8 mouse cellular contexts compared by ENCODE assay signal in the genomic region with DNA sequence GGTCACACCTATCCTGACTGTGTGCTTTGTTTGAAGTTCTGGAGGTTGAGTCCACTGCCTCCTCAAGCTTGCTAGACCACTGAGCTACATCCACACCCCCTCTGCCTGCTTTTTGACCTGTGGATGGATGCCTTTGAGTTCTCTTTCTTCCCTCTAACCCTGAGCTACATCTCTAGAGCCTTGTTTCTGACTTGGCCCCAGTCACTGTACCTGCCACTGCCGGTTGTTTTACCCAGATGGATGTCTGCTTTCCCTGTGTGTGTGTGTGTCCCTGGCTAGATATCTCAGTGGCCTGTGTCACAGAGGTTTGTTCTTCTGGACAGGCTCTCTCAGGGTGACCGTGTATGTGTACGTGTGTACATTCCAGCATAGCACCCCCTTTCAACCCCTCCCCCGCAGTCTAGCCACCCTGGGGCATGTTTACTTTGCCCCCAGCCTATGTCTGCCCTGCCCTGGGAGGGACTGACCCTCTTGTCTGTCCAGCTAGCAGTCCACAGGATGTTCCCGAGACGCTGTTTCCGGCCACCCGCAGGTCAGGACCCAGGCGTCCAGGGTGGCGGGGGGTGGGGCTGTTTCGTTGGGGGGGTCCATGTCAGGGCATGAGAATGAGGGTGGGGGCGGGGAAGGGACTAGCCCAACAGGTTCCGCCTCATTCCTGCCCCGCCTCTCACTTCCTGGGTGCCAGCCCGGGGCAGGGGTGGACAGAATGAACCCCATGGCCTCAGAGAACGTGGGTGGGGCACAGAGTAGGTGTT. TPM values are rescaled to one million over a fixed set of nuclear protein-coding genes. Genes with fewer than 3 reads are reported as not detected.
A peak's percentile ranks its signal among the peaks of the same experiment; 100 is the strongest.
DNase-seq lines count a peak whose midpoint lies in the region; ATAC-seq and TF ChIP-seq lines count a peak whose summit lies in the region.

No protein-coding gene starts in this region.

- H3K9me3 ChIP-seq in ES-Bruce4 (replicated peaks; ENCODE audit: control insufficient read depth, insufficient read depth, low read length, poor library complexity, severe bottlenecking) = no peaks in the 10 kb centered on the region
- no peaks in the 10 kb centered on the region for H3K9me3 ChIP-seq in heart, embryonic 10.5 days
- no peaks in the 10 kb centered on the region for H3K9me3 ChIP-seq in kidney, embryonic 16.5 days (ENCODE audit: low read length)

- WGBS in heart, embryonic 10.5 days = 9% methylated on average over 16 of the region's 16 CpGs
- WGBS in kidney, embryonic 16.5 days = 3% methylated on average over 16 of the region's 16 CpGs

- peak overlapping the region; percentile 100 for H3K4me2 ChIP-seq in kidney, embryonic 16.5 days (replicated peaks; ENCODE audit: low read depth, low read length)

- peak overlapping the region; percentile 79 for H3K27ac ChIP-seq in ES-Bruce4 (ENCODE audit: insufficient read depth, low read length)
- H3K27ac ChIP-seq in heart, embryonic 10.5 days = peak overlapping the region; percentile 91
- H3K27ac ChIP-seq in kidney, embryonic 16.5 days (ENCODE audit: low read length) = peak overlapping the region; percentile 87

- ATAC-seq in kidney, embryonic 16.5 days (ENCODE audit: low FRiP score, low TSS enrichment) = no peak
- ATAC-seq in megakaryocyte progenitor cell, adult 5-6 weeks (replicated peaks; ENCODE audit: poor library complexity) = no peak

- no peaks in the 10 kb centered on the region for H3K79me2 ChIP-seq in C2C12 (ENCODE audit: control insufficient read depth, insufficient read depth)

- DNase-seq in heart, embryonic 10.5 days (ENCODE audit: low spot score) = peak; percentile 76
- DNase-seq in lung, postnatal 14 days = peak; percentile 73
- DNase-seq in thymus, postnatal 4 days = peak; percentile 31
- no peak for DNase-seq in cerebellum, postnatal 14 days

- TF ChIP-seq EP300 in ES-Bruce4 (IDR thresholded peaks at IDR 0.05; ENCODE audit: insufficient read depth, low read depth, low read length) = peak; percentile 71; the same call in 1 of the 2 replicates

- H3K27me3 ChIP-seq in C2C12 (ENCODE audit: control insufficient read depth, insufficient read depth, insufficient read length) (no peaks in the 10 kb centered on the region), ES-Bruce4 (ENCODE audit: control insufficient read depth, insufficient read depth, low read length, poor library complexity, severe bottlenecking) (no peaks in the 10 kb centered on the region)
- peaks cover 48% of the 10 kb centered on the region for H3K27me3 ChIP-seq in heart, embryonic 10.5 days (ENCODE audit: insufficient read depth, poor library complexity, severe bottlenecking)
- H3K27me3 ChIP-seq in kidney, embryonic 16.5 days (ENCODE audit: insufficient read depth, low read length) = no peaks in the 10 kb centered on the region

- H3K79me3 ChIP-seq in C2C12 (ENCODE audit: low read depth) = no peaks in the 10 kb centered on the region

- peak overlapping the region; percentile 27 for H3ac ChIP-seq in C2C12 (ENCODE audit: control insufficient read depth, insufficient read length, low read depth)

- no peak for TF ChIP-seq CTCF in C2C12 (IDR thresholded peaks at IDR 0.05; ENCODE audit: control insufficient read depth, insufficient read depth, insufficient read length)
- TF ChIP-seq CTCF in ES-Bruce4 (IDR thresholded peaks at IDR 0.05; ENCODE audit: low read depth, low read length) = no peak

- H3K9ac ChIP-seq in ES-Bruce4 (ENCODE audit: low read depth, poor library complexity, severe bottlenecking) = peak overlapping the region; percentile 74
- peak overlapping the region; percentile 75; the same call in 1 of the 2 replicates for H3K9ac ChIP-seq in kidney, embryonic 16.5 days (replicated peaks; ENCODE audit: low read length)

- H3K36me3 ChIP-seq in C2C12 (ENCODE audit: control insufficient read depth, insufficient read depth) (no peaks in the 10 kb centered on the region), ES-Bruce4 (ENCODE audit: control insufficient read depth, insufficient read depth, low read length, poor library complexity, severe bottlenecking) (no peaks in the 10 kb centered on the region)
- no peaks in the 10 kb centered on the region for H3K36me3 ChIP-seq in heart, embryonic 10.5 days
- no peaks in the 10 kb centered on the region for H3K36me3 ChIP-seq in kidney, embryonic 16.5 days (ENCODE audit: insufficient read depth, low read length)

- TF ChIP-seq POLR2A in ES-Bruce4 (IDR thresholded peaks at IDR 0.05; ENCODE audit: insufficient read depth, low read length) = no peak

- peaks cover 10% of the 10 kb centered on the region for H3K4me1 ChIP-seq in ES-Bruce4 (ENCODE audit: control insufficient read depth, insufficient read depth, low read length)
- peaks cover 69% of the 10 kb centered on the region for H3K4me1 ChIP-seq in heart, embryonic 10.5 days
- peaks cover 67% of the 10 kb centered on the region for H3K4me1 ChIP-seq in kidney, embryonic 16.5 days (ENCODE audit: insufficient read depth, low read length)

- H3K4me3 ChIP-seq in C2C12 (ENCODE audit: insufficient read depth, poor library complexity, severe bottlenecking) (peak overlapping the region; percentile 16), ES-Bruce4 (ENCODE audit: low read depth, low read length) (peak overlapping the region; percentile 73; the same call in 1 of the 2 replicates)
- peak overlapping the region; percentile 71 for H3K4me3 ChIP-seq in heart, embryonic 10.5 days
- peak overlapping the region; percentile 55; the same call in 1 of the 2 replicates for H3K4me3 ChIP-seq in kidney, embryonic 16.5 days (ENCODE audit: low read length)

TF ChIP-seq in C2C12, 6 proteins besides CTCF, POLR2A, EP300 and RAD21:
- TF ChIP-seq MAX (IDR thresholded peaks at IDR 0.05) (no peak), FOSL1 (IDR thresholded peaks at IDR 0.05; ENCODE audit: insufficient read depth, low read length, poor library complexity, severe bottlenecking) (no peak), MYOD1 (IDR thresholded peaks at IDR 0.05; ENCODE audit: control insufficient read depth, insufficient read length, low read depth) (no peak), CEBPB (IDR thresholded peaks at IDR 0.05; ENCODE audit: low read depth) (no peak), MYOG (IDR thresholded peaks at IDR 0.05; ENCODE audit: control insufficient read depth, extremely low read depth, insufficient read length) (no peak), USF1 (IDR thresholded peaks at IDR 0.05; ENCODE audit: low read depth) (no peak)

RNA-seq across cellular contexts. Expression of gene Hook2, which starts 5.9 kb away (rescaled TPM):
- 7.0 TPM for polyA plus RNA-seq in C2C12 (2012; fragmentation: generic; extraction: Trizol)
- 41.5 and 41.8 TPM in 2 replicates for polyA plus RNA-seq in ES-Bruce4 (2011; ENCODE audit: insufficient read depth, insufficient read length, low read depth, missing spikeins)
- polyA plus RNA-seq in heart, embryonic 10.5 days (2016; fragmentation: Nextera tagmentation; extraction: Ambion mirVana) = 8.4 and 14.7 TPM in 2 replicates
- 34.8 and 35.2 TPM in 2 replicates for polyA plus RNA-seq in kidney, embryonic 16.5 days (2015; fragmentation: Nextera tagmentation; extraction: Ambion mirVana)
- 1.9 and 3.8 TPM in 2 replicates for total RNA-seq in megakaryocyte progenitor cell, adult 5-6 weeks (2015)
- total RNA-seq in megakaryocyte progenitor cell, adult 5-6 weeks (2017) = 7.2 and 8.5 TPM in 2 replicates

RNA-seq across cellular contexts. Expression of gene Junb, which starts 6.0 kb away (rescaled TPM):
- polyA plus RNA-seq in C2C12 (2012; fragmentation: generic; extraction: Trizol) (158 TPM), ES-Bruce4 (2011; ENCODE audit: insufficient read depth, insufficient read length, low read depth, missing spikeins) (19.0 and 20.4 TPM in 2 replicates)
- 9.5 and 11.4 TPM in 2 replicates for polyA plus RNA-seq in heart, embryonic 10.5 days (2016; fragmentation: Nextera tagmentation; extraction: Ambion mirVana)
- 8.3 and 11.7 TPM in 2 replicates for polyA plus RNA-seq in kidney, embryonic 16.5 days (2015; fragmentation: Nextera tagmentation; extraction: Ambion mirVana)
- 14.7 and 26.1 TPM in 2 replicates for total RNA-seq in megakaryocyte progenitor cell, adult 5-6 weeks (2015)
- 38.9 and 57.5 TPM in 2 replicates for total RNA-seq in megakaryocyte progenitor cell, adult 5-6 weeks (2017)

RNA-seq across cellular contexts. Expression of gene Rnaseh2a, which starts 14.9 kb away (rescaled TPM):
- polyA plus RNA-seq in C2C12 (2012; fragmentation: generic; extraction: Trizol) (145 TPM), ES-Bruce4 (2011; ENCODE audit: insufficient read depth, insufficient read length, low read depth, missing spikeins) (79.2 and 88.1 TPM in 2 replicates)
- polyA plus RNA-seq in heart, embryonic 10.5 days (2016; fragmentation: Nextera tagmentation; extraction: Ambion mirVana) = 104 and 119 TPM in 2 replicates
- 137 and 138 TPM in 2 replicates for polyA plus RNA-seq in kidney, embryonic 16.5 days (2015; fragmentation: Nextera tagmentation; extraction: Ambion mirVana)
- total RNA-seq in megakaryocyte progenitor cell, adult 5-6 weeks (2015) = 136 and 178 TPM in 2 replicates
- total RNA-seq in megakaryocyte progenitor cell, adult 5-6 weeks (2017) = 109 and 162 TPM in 2 replicates

RNA-seq across cellular contexts. Expression of gene Prdx2, which starts 15.1 kb away (rescaled TPM):
- 609 TPM for polyA plus RNA-seq in C2C12 (2012; fragmentation: generic; extraction: Trizol)
- polyA plus RNA-seq in ES-Bruce4 (2011; ENCODE audit: insufficient read depth, insufficient read length, low read depth, missing spikeins) = 226 and 237 TPM in 2 replicates
- 810 and 835 TPM in 2 replicates for polyA plus RNA-seq in heart, embryonic 10.5 days (2016; fragmentation: Nextera tagmentation; extraction: Ambion mirVana)
- 810 and 819 TPM in 2 replicates for polyA plus RNA-seq in kidney, embryonic 16.5 days (2015; fragmentation: Nextera tagmentation; extraction: Ambion mirVana)
- total RNA-seq in megakaryocyte progenitor cell, adult 5-6 weeks (2015) = 266 and 310 TPM in 2 replicates
- 340 and 388 TPM in 2 replicates for total RNA-seq in megakaryocyte progenitor cell, adult 5-6 weeks (2017)

RNA-seq across cellular contexts. Expression of gene Gm49661, which starts 15.2 kb away (rescaled TPM):
- polyA plus RNA-seq in C2C12 (2012; fragmentation: generic; extraction: Trizol) = not detected
- polyA plus RNA-seq in ES-Bruce4 (2011; ENCODE audit: insufficient read depth, insufficient read length, low read depth, missing spikeins) = 4.9 TPM in 1 of 2 replicates, not detected in the other
- polyA plus RNA-seq in heart, embryonic 10.5 days (2016; fragmentation: Nextera tagmentation; extraction: Ambion mirVana) = not detected in 2 replicates
- not detected in 2 replicates for polyA plus RNA-seq in kidney, embryonic 16.5 days (2015; fragmentation: Nextera tagmentation; extraction: Ambion mirVana)
- total RNA-seq in megakaryocyte progenitor cell, adult 5-6 weeks (2015) = not detected in 2 replicates
- not detected in 2 replicates for total RNA-seq in megakaryocyte progenitor cell, adult 5-6 weeks (2017)

Comparison
In these comparisons a context has a peak if more than half of its experiments do, and no peak if none do; other contexts are left out.
1. H3K4me3 ChIP-seq: peak in every context shown above with its lines; median percentile 73 in ES-Bruce4; 71 in heart, embryonic 10.5 days; 55 in kidney, embryonic 16.5 days; 16 in C2C12.
2. DNase-seq: peak in heart, embryonic 10.5 days (single experiment), lung, postnatal 14 days (single experiment) and thymus, postnatal 4 days (single experiment); none in cerebellum, postnatal 14 days (0 of 2).
3. Peak in every context shown above with its lines, with median percentiles within 50 percentile points of each other: H3K27ac ChIP-seq.